Mouse (Mus musculus) hindbrain, embryonic 16.5 days (tissue): ENCODE data around the gene Psma5. TPM values are rescaled to one million over a fixed set of nuclear protein-coding genes. Genes with fewer than 3 reads are reported as not detected.
"Not testable (repeated sequence)": the region's sequence is repeated elsewhere in the genome, so short reads cannot be mapped to it uniquely, and the experiment has no call there.

ENCODE experiments used
- ATAC-seq: fragments of 200-750 bp; cut with Nextera tagmentation; 2 replicates; pipeline ENCODE4 v1.8.0; 2017; ENCODE audit warnings: moderate TSS enrichment, moderate library complexity
- H3K27ac ChIP-seq: fragments of 300-500 bp; sonication (generic); 2 replicates; pipeline ENCODE4 v1.5.1; 2014; ENCODE audit warnings: low read depth, mild to moderate bottlenecking, control low read depth, low read length, moderate library complexity
- H3K27me3 ChIP-seq: fragments of 300-500 bp; sonication (generic); replicated peaks from 2 replicates; pipeline ENCODE4 v1.6.1; 2014; ENCODE audit warnings: low read length; ENCODE audit not compliant: control insufficient read depth, insufficient read depth
- H3K36me3 ChIP-seq: fragments of 300-500 bp; sonication (generic); 2 replicates; pipeline ENCODE4 v1.6.1; 2014; ENCODE audit warnings: mild to moderate bottlenecking, low read length, moderate library complexity, mixed read lengths; ENCODE audit not compliant: control insufficient read depth, insufficient read depth
- H3K4me1 ChIP-seq: fragments of 300-500 bp; sonication (generic); 2 replicates; pipeline ENCODE4 v1.6.1; 2014; ENCODE audit warnings: low read depth, low read length; ENCODE audit not compliant: control insufficient read depth, insufficient read depth
- H3K4me2 ChIP-seq: fragments of 300-500 bp; sonication (generic); 2 replicates; pipeline ENCODE4 v1.6.1; 2014; ENCODE audit warnings: mild to moderate bottlenecking, low read length, control low read depth, moderate library complexity
- H3K4me3 ChIP-seq: fragments of 300-500 bp; sonication (generic); 2 replicates; pipeline ENCODE4 v1.5.1; 2014; ENCODE audit warnings: mild to moderate bottlenecking, low read length, control low read depth, moderate library complexity
- H3K9ac ChIP-seq: fragments of 300-500 bp; sonication (generic); 2 replicates; pipeline ENCODE4 v1.6.1; 2014; ENCODE audit warnings: low read depth, mild to moderate bottlenecking, control low read depth, low read length, moderate library complexity
- H3K9me3 ChIP-seq: fragments of 300-500 bp; sonication (generic); 2 replicates; pipeline ENCODE4 v1.6.1; 2014; ENCODE audit warnings: mild to moderate bottlenecking, low read length, moderate library complexity; ENCODE audit not compliant: control insufficient read depth
- whole genome bisulfite sequencing: fragments of 180-500 bp; shearing (Covaris S2); extraction: QIAGEN DNeasy Blood & Tissue Kit; methylation state at CpG from one replicate; pipeline ENCODE4 v1.1.7; 2014; 5-methylcytosine and 5-hydroxymethylcytosine counted together
- polyA plus RNA-seq: library from polyadenylated mRNA; unstranded; fragments of >200 nt; fragmentation: Nextera tagmentation; extraction: Ambion mirVana; gene quantifications from 2 replicates; pipeline ENCODE4 v1.2.1, GENCODE M21; 2015

Psma5 gene
- polyA plus RNA-seq, 1 experiment from 2014 or later = 246 TPM

GRCm38 (mm10) chr3:108257831-108258500 is 1.2 kb downstream of the Psma5 start:
- H3K4me1 ChIP-seq = peaks cover 21% of the 10 kb centered on the region
- no peaks in the 10 kb centered on the region for H3K27me3 ChIP-seq
- peak overlapping the region; percentile 66 for H3K4me2 ChIP-seq
- H3K4me3 ChIP-seq = peak overlapping the region; percentile 96
- H3K36me3 ChIP-seq = peaks cover 5% of the 10 kb centered on the region; the same call in 1 of the 2 replicates
- no peak for ATAC-seq
- 83% methylated on average over 3 of the region's 3 CpGs for WGBS
- peak overlapping the region; percentile 88 for H3K9ac ChIP-seq
- no peaks in the 10 kb centered on the region for H3K9me3 ChIP-seq
- H3K27ac ChIP-seq = no peak overlapping the region

GRCm38 (mm10) chr3:108259319-108259718 is 2.6 kb downstream of the Psma5 start:
- no peak for ATAC-seq
- Histone ChIP-seq H3K4me1 (peaks cover 21% of the 10 kb centered on the region), H3K36me3 (peaks cover 5% of the 10 kb centered on the region; the same call in 1 of the 2 replicates), H3K9ac (no peak overlapping the region), H3K9me3 (no peaks in the 10 kb centered on the region), H3K4me2 (no peak overlapping the region), H3K27me3 (no peaks in the 10 kb centered on the region), H3K27ac (no peak overlapping the region), H3K4me3 (no peak overlapping the region)
- WGBS = 53% methylated on average over 3 of the region's 3 CpGs

DNA sequence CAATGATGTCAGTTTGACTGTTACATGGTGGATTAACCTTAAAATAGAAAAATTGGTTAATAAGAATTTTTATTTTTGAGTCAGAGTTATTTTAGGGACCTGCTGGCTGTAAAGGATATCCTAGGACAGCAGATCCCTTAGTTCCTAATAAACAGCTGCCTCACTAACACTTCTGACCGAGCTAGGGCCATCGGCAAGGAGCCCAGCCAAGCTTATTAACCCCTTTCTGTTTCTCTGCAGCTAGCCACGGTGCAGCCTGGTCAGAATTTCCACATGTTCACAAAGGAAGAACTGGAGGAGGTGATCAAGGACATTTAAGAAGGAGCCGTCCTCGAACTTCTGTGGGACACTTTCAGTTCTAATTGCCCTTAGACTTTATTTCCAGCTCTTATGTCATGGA is 22.8 kb downstream of the Psma5 start:
- H3K4me3 ChIP-seq, H3K9ac ChIP-seq, ATAC-seq, H3K27ac ChIP-seq, H3K27me3 ChIP-seq, H3K4me1 ChIP-seq, H3K9me3 ChIP-seq, H3K4me2 ChIP-seq: not testable (repeated sequence)
- WGBS = 86% methylated on average over 5 of the region's 5 CpGs
- peaks cover 14% of the 10 kb centered on the region for H3K36me3 ChIP-seq

DNA sequence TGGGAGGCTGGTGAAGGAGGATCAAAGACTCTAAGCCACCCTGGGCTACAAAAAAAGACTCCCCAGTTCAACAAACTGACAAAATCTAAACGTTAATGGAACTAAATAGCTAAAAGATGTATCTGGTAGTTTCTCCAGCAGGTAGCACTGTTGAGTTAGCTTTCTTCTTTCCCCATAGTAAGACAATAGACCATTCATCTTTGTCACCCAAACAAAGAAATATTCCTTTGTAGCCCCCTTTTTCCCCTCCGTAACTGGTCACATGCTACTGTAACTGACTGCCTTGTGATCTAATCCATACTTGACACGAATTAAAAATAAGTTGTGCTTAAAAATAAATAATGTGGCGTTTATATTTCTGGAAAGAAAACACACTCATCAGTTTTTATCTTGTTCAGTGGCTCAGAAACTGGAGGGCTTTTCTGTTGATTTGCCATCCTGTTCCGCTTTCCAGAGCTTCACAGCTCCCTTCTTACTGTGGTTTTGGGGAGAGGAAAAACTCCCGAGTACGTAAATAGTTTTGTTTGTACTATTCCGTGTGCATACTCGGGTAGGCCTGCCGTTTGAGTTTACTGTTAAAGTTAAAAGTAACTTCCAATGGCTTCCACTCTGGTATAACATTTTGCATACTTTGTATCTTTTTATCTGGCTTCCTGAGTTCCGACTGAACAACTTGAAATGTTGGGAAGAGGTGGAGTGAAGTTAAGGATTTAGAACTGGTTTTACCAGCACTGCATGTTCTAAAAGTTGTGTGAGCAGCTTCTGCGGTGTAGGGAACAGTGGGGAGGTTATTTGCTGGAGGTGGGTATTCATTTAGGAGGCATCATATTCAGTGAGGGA is 25.9 kb downstream of the Psma5 start:
- no peak for ATAC-seq
- peak overlapping the region; percentile 88 for H3K4me3 ChIP-seq

DNA sequence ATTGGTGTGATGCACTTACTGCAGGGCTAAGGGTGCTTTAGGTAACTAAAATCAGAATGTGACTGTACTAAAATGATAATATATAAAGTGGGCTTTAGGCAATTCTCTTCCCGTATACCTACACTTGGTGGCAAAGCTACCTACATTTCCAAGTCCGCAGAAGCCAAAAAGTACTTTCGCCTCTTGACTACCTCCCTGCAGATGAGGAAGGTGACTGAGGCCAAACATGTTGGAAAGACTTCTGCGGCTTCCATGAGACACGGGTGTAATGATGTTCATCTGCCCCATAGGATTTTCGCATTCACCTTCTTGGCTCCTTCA is 26.5 kb downstream of the Psma5 start:
- H3K27ac ChIP-seq = peak overlapping the region; percentile 87
- peak overlapping the region; percentile 61 for H3K4me2 ChIP-seq
- WGBS = 12% methylated on average over 6 of the region's 6 CpGs
- no peaks in the 10 kb centered on the region for H3K27me3 ChIP-seq
- peaks cover 37% of the 10 kb centered on the region for H3K4me1 ChIP-seq
- no peaks in the 10 kb centered on the region for H3K9me3 ChIP-seq
- ATAC-seq = no peak
- peak overlapping the region; percentile 88 for H3K4me3 ChIP-seq
- no peaks in the 10 kb centered on the region for H3K36me3 ChIP-seq
- peak overlapping the region; percentile 94 for H3K9ac ChIP-seq

More for the DNA sequence above, 25.9 kb downstream of the Psma5 start:
- H3K9ac ChIP-seq = peak overlapping the region; percentile 94
- H3K4me2 ChIP-seq = peak overlapping the region; percentile 61
- 20% methylated on average over 12 of the region's 12 CpGs for WGBS
- H3K9me3 ChIP-seq = no peaks in the 10 kb centered on the region
- H3K36me3 ChIP-seq = peaks cover 5% of the 10 kb centered on the region
- peaks cover 32% of the 10 kb centered on the region for H3K4me1 ChIP-seq
- H3K27me3 ChIP-seq = no peaks in the 10 kb centered on the region
- H3K27ac ChIP-seq = peak overlapping the region; percentile 87

GRCm38 (mm10) chr3:108283781-108284601 is 27.3 kb downstream of the Psma5 start, which contains the start of gene Sort1:
TSS of gene Sort1 (plus strand) at chr3:108284082.
- peak within 1 kb of the TSS; percentile 88 for H3K4me3 ChIP-seq
- peak within 1 kb of the TSS; percentile 61 for H3K4me2 ChIP-seq
- H3K9me3 ChIP-seq = no peaks in the 10 kb centered on the region
- no peaks in the 10 kb centered on the region for H3K36me3 ChIP-seq
- H3K9ac ChIP-seq = peak within 1 kb of the TSS; percentile 94
- H3K4me1 ChIP-seq = peaks cover 45% of the 10 kb centered on the region
- ATAC-seq = peak; percentile 99
- H3K27ac ChIP-seq = peak within 1 kb of the TSS; percentile 87
- WGBS = under 1% methylated on average over 89 of the region's 109 CpGs
- H3K27me3 ChIP-seq = no peaks in the 10 kb centered on the region

- H3K27ac ChIP-seq = no peak overlapping the region
- H3K36me3 ChIP-seq = no peaks in the 10 kb centered on the region
- H3K4me2 ChIP-seq = peak overlapping the region; percentile 61
- ATAC-seq = no peak
- no peaks in the 10 kb centered on the region for H3K9me3 ChIP-seq
- peak overlapping the region; percentile 88 for H3K4me3 ChIP-seq
- H3K27me3 ChIP-seq = no peaks in the 10 kb centered on the region
- peak overlapping the region; percentile 94 for H3K9ac ChIP-seq
- peaks cover 47% of the 10 kb centered on the region for H3K4me1 ChIP-seq
- whole genome bisulfite sequencing = 49% methylated on average over 4 of the region's 4 CpGs
Observed at GRCm38 (mm10) chr3:108285078-108285711, 28.5 kb downstream of the Psma5 start.

DNA sequence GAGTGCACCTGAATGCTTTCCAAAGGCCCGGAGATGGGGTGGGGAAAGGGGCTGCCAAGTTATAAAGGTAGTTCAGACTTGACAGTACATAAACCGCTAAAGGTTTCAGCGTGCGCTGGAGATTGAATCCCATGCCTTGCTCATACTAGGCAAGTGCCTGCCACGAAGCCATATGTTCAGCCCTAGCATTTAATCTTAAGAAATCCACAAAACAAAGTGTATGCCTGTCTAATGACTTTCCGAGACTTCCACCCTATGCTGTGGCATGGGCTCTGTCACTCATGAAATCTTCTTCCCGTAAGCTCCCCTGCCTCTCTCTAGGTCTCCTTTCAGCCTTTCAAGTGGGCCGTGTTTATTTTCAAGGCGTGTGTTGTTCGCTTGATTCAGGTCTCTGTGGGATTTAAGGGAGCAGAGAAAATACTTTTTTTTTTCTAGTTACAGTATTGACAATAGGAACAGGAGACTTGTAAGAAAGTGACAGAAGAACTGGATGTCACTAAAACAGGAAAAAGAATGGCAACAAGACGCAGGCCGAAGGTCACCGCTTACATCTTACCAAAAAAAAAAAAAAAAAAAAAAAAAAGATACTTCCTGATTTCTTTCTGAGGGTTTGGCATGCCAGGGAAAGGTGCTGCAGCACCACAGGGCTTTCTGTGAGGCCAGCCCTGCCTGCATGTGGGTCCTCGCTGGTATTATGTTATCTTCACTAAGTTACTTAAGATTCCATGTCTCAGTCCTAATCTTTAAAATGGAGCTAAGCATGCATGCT is 30.1 kb downstream of the Psma5 start:
- peak overlapping the region; percentile 43; the same call in 1 of the 2 replicates for H3K4me2 ChIP-seq
- H3K9ac ChIP-seq = no peak overlapping the region
- H3K4me1 ChIP-seq = peaks cover 49% of the 10 kb centered on the region
- WGBS = 56% methylated on average over 14 of the region's 14 CpGs
- no peaks in the 10 kb centered on the region for H3K27me3 ChIP-seq
- no peak for ATAC-seq
- no peaks in the 10 kb centered on the region for H3K9me3 ChIP-seq
- H3K36me3 ChIP-seq = no peaks in the 10 kb centered on the region
- H3K27ac ChIP-seq = no peak overlapping the region
- H3K4me3 ChIP-seq = no peak overlapping the region
